In the genomic region with DNA sequence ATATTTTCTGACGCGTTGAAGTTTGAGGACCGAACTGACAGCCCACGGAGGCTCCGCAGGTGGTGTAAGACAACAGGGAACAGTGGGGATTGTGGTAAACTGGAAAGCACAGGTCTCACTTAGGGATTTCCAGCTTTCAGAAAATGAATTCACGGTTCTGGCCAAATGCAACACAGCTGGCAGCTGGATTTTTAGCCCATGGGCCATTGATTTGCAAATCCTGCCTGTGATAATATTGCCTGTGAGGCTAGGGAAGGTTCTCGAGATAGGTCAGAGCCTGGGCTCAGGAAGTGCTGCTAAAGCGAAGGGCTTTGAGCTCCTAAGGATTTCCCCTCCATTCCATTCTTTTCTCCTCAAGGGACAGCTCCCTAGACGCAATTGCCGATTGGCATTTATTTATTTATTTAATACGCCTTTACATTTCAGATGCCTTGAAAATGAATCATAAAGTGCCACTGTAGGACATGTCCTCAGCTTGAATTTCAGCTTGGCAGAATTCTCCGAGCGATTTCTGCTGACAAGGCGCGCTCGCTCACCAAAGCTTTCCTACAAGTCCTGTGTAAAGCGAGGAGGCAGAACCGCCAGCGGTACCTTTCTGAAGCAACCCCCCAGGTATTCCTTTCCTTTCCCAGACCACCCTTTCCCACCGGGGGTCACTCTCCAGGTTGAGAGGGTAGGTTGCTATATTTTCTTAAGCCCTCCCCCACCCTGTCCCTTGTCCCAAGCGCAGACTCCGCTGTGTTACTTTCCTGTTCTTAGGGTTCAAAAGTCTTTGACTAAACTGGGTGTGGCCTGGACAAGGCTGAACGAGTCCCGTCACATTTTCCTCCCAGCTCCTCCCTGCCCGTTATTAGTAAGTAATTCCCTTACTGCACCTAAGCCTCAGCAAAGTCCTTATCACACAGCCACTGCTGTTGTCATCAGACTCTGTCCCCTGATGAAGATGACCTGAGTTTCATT, we compare ENCODE assay signal across 10 mouse cellular contexts. TPM values are rescaled to one million over a fixed set of nuclear protein-coding genes. Genes with fewer than 3 reads are reported as not detected.
DNase-seq lines count a peak whose midpoint lies in the region; ATAC-seq and TF ChIP-seq lines count a peak whose summit lies in the region.
"Had no signal": no experiment of that assay in that cellular context is flagged by ENCODE, and none has a peak within 500 bp of the region (broad histone marks: within the 10 kb centered on the region; RNA-seq: fewer than 3 reads in every experiment).

No protein-coding gene starts in this region.

- no peak for TF ChIP-seq EP300 in stomach, postnatal 0 days (optimal IDR thresholded peaks at IDR 0.05)

- no peaks in the 10 kb centered on the region for H3K36me3 ChIP-seq in hindbrain, embryonic 12.5 days
- H3K36me3 ChIP-seq in limb, embryonic 11.5 days (ENCODE audit: control insufficient read depth, insufficient read depth, low read length): no peaks in the 10 kb centered on the region
- no peaks in the 10 kb centered on the region for H3K36me3 ChIP-seq in stomach, postnatal 0 days (ENCODE audit: control insufficient read depth, insufficient read depth, low read length)

- H3K4me2 ChIP-seq in hindbrain, embryonic 12.5 days (replicated peaks): peak overlapping the region; percentile 33
- peak overlapping the region; percentile 39 for H3K4me2 ChIP-seq in limb, embryonic 11.5 days (ENCODE audit: low read depth, severe bottlenecking)
- H3K4me2 ChIP-seq in stomach, postnatal 0 days (replicated peaks; ENCODE audit: low read depth): peak overlapping the region; percentile 47

- peaks cover 25% of the 10 kb centered on the region for H3K27me3 ChIP-seq in hindbrain, embryonic 12.5 days
- peaks cover 9% of the 10 kb centered on the region; the same call in 1 of the 2 replicates for H3K27me3 ChIP-seq in limb, embryonic 11.5 days (ENCODE audit: control insufficient read depth, insufficient read depth, low read length)
- H3K27me3 ChIP-seq in stomach, postnatal 0 days (ENCODE audit: control insufficient read depth, insufficient read depth, low read length): no peaks in the 10 kb centered on the region

- no peak overlapping the region for H3K4me3 ChIP-seq in hindbrain, embryonic 12.5 days
- H3K4me3 ChIP-seq in limb, embryonic 11.5 days (ENCODE audit: low read depth, low read length): no peak overlapping the region
- peak overlapping the region; percentile 1; the same call in 1 of the 2 replicates for H3K4me3 ChIP-seq in stomach, postnatal 0 days (ENCODE audit: low read depth, low read length)
- H3K4me3 ChIP-seq: myocyte had no signal

- WGBS in hindbrain, embryonic 12.5 days: 6% methylated on average over 25 of the region's 25 CpGs
- WGBS in limb, embryonic 11.5 days: 4% methylated on average over 25 of the region's 25 CpGs
- WGBS in stomach, postnatal 0 days: 15% methylated on average over 25 of the region's 25 CpGs

- H3K4me1 ChIP-seq in hindbrain, embryonic 12.5 days: peaks cover 5% of the 10 kb centered on the region; the same call in 1 of the 2 replicates
- H3K4me1 ChIP-seq in limb, embryonic 11.5 days (ENCODE audit: control insufficient read depth, insufficient read depth, low read length): peaks cover 7% of the 10 kb centered on the region
- no peaks in the 10 kb centered on the region for H3K4me1 ChIP-seq in stomach, postnatal 0 days (replicated peaks; ENCODE audit: control insufficient read depth, insufficient read depth)

- DNase-seq in right cerebral cortex, postnatal 14 days: peak; percentile 23
- no peak for DNase-seq in right cerebral cortex, postnatal 25 days
- DNase-seq in limb, embryonic 11.5 days (ENCODE audit: low spot score): no peak
- DNase-seq in stomach, postnatal 0 days (ENCODE audit: low spot score): peak; percentile 46
- DNase-seq in cerebellum, adult 11-12 months: no peak
- no peak for DNase-seq in embryo, embryonic 11 days
- no peak for DNase-seq in adipocyte (ENCODE audit: low spot score)
- DNase-seq: gastrocnemius, postnatal 10 days had no signal

- H3K27ac ChIP-seq in hindbrain, embryonic 12.5 days: no peak overlapping the region
- H3K27ac ChIP-seq in limb, embryonic 11.5 days (replicated peaks; ENCODE audit: low read depth, low read length): no peak overlapping the region
- 0 out of 2 replicates have a peak overlapping the region, but pooled peaks have one; percentile 46 for H3K27ac ChIP-seq in stomach, postnatal 0 days (replicated peaks)

- H3K9me3 ChIP-seq in hindbrain, embryonic 12.5 days (replicated peaks): no peaks in the 10 kb centered on the region
- H3K9me3 ChIP-seq in limb, embryonic 11.5 days (ENCODE audit: control insufficient read depth, low read length): no peaks in the 10 kb centered on the region
- no peaks in the 10 kb centered on the region for H3K9me3 ChIP-seq in stomach, postnatal 0 days (ENCODE audit: control insufficient read depth, low read length)

- no peak for ATAC-seq in hindbrain, embryonic 12.5 days (ENCODE audit: low FRiP score)
- ATAC-seq in limb, embryonic 11.5 days (ENCODE audit: insufficient number of reproducible peaks, low FRiP score, low TSS enrichment, low read depth): no peak
- ATAC-seq in stomach, postnatal 0 days (ENCODE audit: low FRiP score, low TSS enrichment): peak; percentile 57; the same call in 1 of the 2 replicates

- no peak for TF ChIP-seq CTCF in stomach, postnatal 0 days (IDR thresholded peaks at IDR 0.05; ENCODE audit: low read depth)

- H3K9ac ChIP-seq in hindbrain, embryonic 12.5 days: no peak overlapping the region; the same call in 1 of the 2 replicates
- no peak overlapping the region for H3K9ac ChIP-seq in limb, embryonic 11.5 days (ENCODE audit: low read length)
- no peak overlapping the region for H3K9ac ChIP-seq in stomach, postnatal 0 days (ENCODE audit: low read length)

RNA-seq across cellular contexts. Expression of a gene that starts 24.9 kb away (rescaled TPM):
- polyA plus RNA-seq in hindbrain, embryonic 12.5 days (2016; fragmentation: Nextera tagmentation; extraction: Ambion mirVana): 1.1 and 1.9 TPM in 2 replicates
- polyA plus RNA-seq in limb, embryonic 11.5 days (2014; fragmentation: Nextera tagmentation; extraction: Ambion mirVana): 2.9 and 3.4 TPM in 2 replicates
- polyA plus RNA-seq in stomach, postnatal 0 days (2015; fragmentation: Nextera tagmentation; extraction: Ambion mirVana): 0.83 and 0.87 TPM in 2 replicates

Comparison
In these comparisons a context has a peak if more than half of its experiments do, and no peak if none do; other contexts are left out.
1. DNase-seq: peak in right cerebral cortex, postnatal 14 days (single experiment) and stomach, postnatal 0 days (single experiment); none in right cerebral cortex, postnatal 25 days (single experiment), limb, embryonic 11.5 days (single experiment), cerebellum, adult 11-12 months (single experiment), embryo, embryonic 11 days (single experiment) and adipocyte (single experiment).
2. Peak in every context shown above with its lines, with median percentiles within 50 percentile points of each other: H3K4me2 ChIP-seq.